8 mouse cellular contexts compared by ENCODE assay signal in the genomic region with DNA sequence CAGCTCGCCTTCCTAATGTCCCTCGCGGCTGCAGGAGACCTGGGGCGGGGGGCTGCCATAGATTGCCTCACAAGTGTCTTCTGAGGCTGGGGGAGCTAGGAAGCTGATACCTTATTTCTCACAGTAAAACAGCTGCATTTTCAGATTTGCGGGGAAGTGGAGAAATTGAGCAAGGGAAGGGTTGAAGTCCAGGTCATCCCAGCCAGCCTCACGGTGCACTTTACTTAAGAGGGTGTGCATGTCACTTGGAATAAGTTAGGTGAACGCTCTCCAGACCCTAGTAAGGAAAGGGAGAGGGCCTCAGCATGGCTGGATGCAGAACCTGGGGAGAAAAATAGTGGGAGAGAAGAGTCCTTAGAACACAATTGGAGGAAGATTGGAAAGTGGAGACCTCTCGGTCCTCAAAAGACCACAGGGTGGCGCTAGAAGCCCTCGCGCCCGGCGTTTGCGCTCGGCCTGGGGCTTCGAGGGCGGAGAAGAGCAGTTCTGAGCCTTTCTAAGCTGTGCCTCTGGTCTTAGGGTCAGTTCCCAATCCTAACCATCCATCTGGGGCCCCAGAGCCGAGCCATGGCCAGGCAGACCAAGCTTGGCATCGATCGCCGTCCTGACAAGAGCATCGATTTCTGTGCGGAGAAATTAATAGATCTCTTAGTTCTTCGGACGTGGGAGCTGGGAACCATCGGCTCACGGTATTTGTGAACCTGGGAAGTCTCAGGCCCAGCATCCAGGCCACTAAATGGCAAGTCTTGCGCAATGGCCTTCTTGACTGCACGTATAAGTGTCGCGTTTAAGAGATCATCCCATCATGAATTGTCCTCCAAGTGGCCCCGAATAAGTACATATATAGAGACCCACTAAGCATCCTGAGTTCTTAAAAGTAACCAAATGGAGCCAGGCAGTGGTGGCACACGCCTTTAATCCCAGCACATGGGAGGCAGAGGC. TPM values are rescaled to one million over a fixed set of nuclear protein-coding genes. Genes with fewer than 3 reads are reported as not detected.
A peak's percentile ranks its signal among the peaks of the same experiment; 100 is the strongest.
DNase-seq lines count a peak whose midpoint lies in the region; ATAC-seq and TF ChIP-seq lines count a peak whose summit lies in the region.

No protein-coding gene starts in this region.

- no peaks in the 10 kb centered on the region for H3K9me3 ChIP-seq in intestine, embryonic 15.5 days
- no peaks in the 10 kb centered on the region for H3K9me3 ChIP-seq in limb, embryonic 14.5 days (ENCODE audit: control insufficient read depth, low read length)
- no peaks in the 10 kb centered on the region for H3K9me3 ChIP-seq in midbrain, embryonic 14.5 days (ENCODE audit: control insufficient read depth, low read length)

- TF ChIP-seq POLR2A in limb, embryonic 14.5 days (IDR thresholded peaks at IDR 0.05; ENCODE audit: borderline replicate concordance, extremely low read depth, insufficient read depth, insufficient read length) = no peak

- peak overlapping the region; percentile 32 for H3K4me3 ChIP-seq in intestine, embryonic 15.5 days (replicated peaks)
- H3K4me3 ChIP-seq in limb, embryonic 14.5 days (replicated peaks; ENCODE audit: low read length) = peak overlapping the region; percentile 33
- peak overlapping the region; percentile 28 for H3K4me3 ChIP-seq in midbrain, embryonic 14.5 days (replicated peaks; ENCODE audit: low read depth, low read length)

- H3K27me3 ChIP-seq in intestine, embryonic 15.5 days (replicated peaks) = peaks cover 93% of the 10 kb centered on the region
- H3K27me3 ChIP-seq in limb, embryonic 14.5 days (ENCODE audit: control insufficient read depth, insufficient read depth, low read length) = peaks cover 74% of the 10 kb centered on the region
- peaks cover 70% of the 10 kb centered on the region for H3K27me3 ChIP-seq in midbrain, embryonic 14.5 days (ENCODE audit: control insufficient read depth, insufficient read depth, low read length)
- no peaks in the 10 kb centered on the region for H3K27me3 ChIP-seq in splenic B cell, adult 2 months (ENCODE audit: control insufficient read depth, insufficient read depth, low read length, poor library complexity, severe bottlenecking)

- peak; percentile 73 for DNase-seq in urinary bladder, postnatal 14 days (ENCODE audit: low spot score)
- DNase-seq in urinary bladder, postnatal 10 days (ENCODE audit: low spot score) = no peak
- DNase-seq in cerebellum, postnatal 4 days (ENCODE audit: low spot score in 2 of 2) = peak; percentile 41 to 73
- peak; percentile 79 for DNase-seq in gastrocnemius, postnatal 10 days
- peak; percentile 45 for DNase-seq in limb, embryonic 14.5 days (ENCODE audit: low spot score)
- DNase-seq in midbrain, embryonic 14.5 days = peak; percentile 83
- peak; percentile 64 for DNase-seq in splenic B cell, adult 2 months (ENCODE audit: low read depth, low spot score)

- WGBS in intestine, embryonic 15.5 days = 16% methylated on average over 33 of the region's 33 CpGs
- 17% methylated on average over 30 of the region's 33 CpGs for WGBS in limb, embryonic 14.5 days
- WGBS in midbrain, embryonic 14.5 days = 14% methylated on average over 33 of the region's 33 CpGs

- no peak overlapping the region for H3K27ac ChIP-seq in intestine, embryonic 15.5 days
- H3K27ac ChIP-seq in limb, embryonic 14.5 days (replicated peaks; ENCODE audit: low read depth, low read length) = no peak overlapping the region
- no peak overlapping the region for H3K27ac ChIP-seq in midbrain, embryonic 14.5 days (replicated peaks; ENCODE audit: low read depth, low read length)

- H3K4me1 ChIP-seq in intestine, embryonic 15.5 days (replicated peaks) = peaks cover 25% of the 10 kb centered on the region
- H3K4me1 ChIP-seq in limb, embryonic 14.5 days (ENCODE audit: control insufficient read depth, insufficient read depth, low read length) = peaks cover 18% of the 10 kb centered on the region
- peaks cover 17% of the 10 kb centered on the region for H3K4me1 ChIP-seq in midbrain, embryonic 14.5 days (ENCODE audit: control insufficient read depth, insufficient read depth, low read length)

- peak overlapping the region; percentile 34; the same call in 1 of the 2 replicates for H3K9ac ChIP-seq in intestine, embryonic 15.5 days
- no peak overlapping the region for H3K9ac ChIP-seq in limb, embryonic 14.5 days (ENCODE audit: low read depth, low read length, severe bottlenecking)
- peak overlapping the region; percentile 20; the same call in 1 of the 2 replicates for H3K9ac ChIP-seq in midbrain, embryonic 14.5 days (replicated peaks; ENCODE audit: low read length)

- peak; percentile 32; the same call in 1 of the 2 replicates for ATAC-seq in intestine, embryonic 15.5 days
- ATAC-seq in limb, embryonic 14.5 days (ENCODE audit: low FRiP score, low read depth) = peak; percentile 50; the same call in 1 of the 2 replicates
- no peak for ATAC-seq in midbrain, embryonic 14.5 days (ENCODE audit: low FRiP score, low TSS enrichment)

- H3K4me2 ChIP-seq in intestine, embryonic 15.5 days (replicated peaks) = peak overlapping the region; percentile 58
- peak overlapping the region; percentile 49 for H3K4me2 ChIP-seq in limb, embryonic 14.5 days (replicated peaks; ENCODE audit: low read depth, low read length, severe bottlenecking)
- H3K4me2 ChIP-seq in midbrain, embryonic 14.5 days (ENCODE audit: low read length) = peak overlapping the region; percentile 54

- no peaks in the 10 kb centered on the region for H3K36me3 ChIP-seq in intestine, embryonic 15.5 days
- no peaks in the 10 kb centered on the region for H3K36me3 ChIP-seq in limb, embryonic 14.5 days (ENCODE audit: control insufficient read depth, insufficient read depth, low read length)
- no peaks in the 10 kb centered on the region for H3K36me3 ChIP-seq in midbrain, embryonic 14.5 days (ENCODE audit: control insufficient read depth, insufficient read depth, low read length)
- H3K36me3 ChIP-seq in splenic B cell, adult 2 months (ENCODE audit: control insufficient read depth, insufficient read depth, low read length, poor library complexity, severe bottlenecking) = no peaks in the 10 kb centered on the region

RNA-seq across cellular contexts. Expression of gene Ntrk1, which starts 0.6 kb away (rescaled TPM):
- total RNA-seq in gastrocnemius, postnatal 10 days (2021) = under 1 TPM; 0.09 TPM
- 2.5 and 3.2 TPM in 2 replicates for polyA plus RNA-seq in intestine, embryonic 15.5 days (2015; fragmentation: Nextera tagmentation; extraction: Ambion mirVana)
- polyA plus RNA-seq in limb, embryonic 14.5 days (2012; rRNA removed) = 2.7 and 3.7 TPM in 2 replicates
- polyA plus RNA-seq in limb, embryonic 14.5 days (2014; fragmentation: Nextera tagmentation; extraction: Ambion mirVana) = 1.3 and 2.1 TPM in 2 replicates
- polyA plus RNA-seq in midbrain, embryonic 14.5 days (2014; fragmentation: Nextera tagmentation; extraction: Ambion mirVana) = 1.2 and 1.7 TPM in 2 replicates

RNA-seq across cellular contexts. Expression of gene Insrr, which starts 1.1 kb away (rescaled TPM):
- total RNA-seq in gastrocnemius, postnatal 10 days (2021) = under 1 TPM; 0.19 to 0.56 TPM
- 0.44 and 0.52 TPM in 2 replicates for polyA plus RNA-seq in intestine, embryonic 15.5 days (2015; fragmentation: Nextera tagmentation; extraction: Ambion mirVana)
- polyA plus RNA-seq in limb, embryonic 14.5 days (2012; rRNA removed) = 1.4 and 1.7 TPM in 2 replicates
- polyA plus RNA-seq in limb, embryonic 14.5 days (2014; fragmentation: Nextera tagmentation; extraction: Ambion mirVana) = 0.22 and 0.35 TPM in 2 replicates
- polyA plus RNA-seq in midbrain, embryonic 14.5 days (2014; fragmentation: Nextera tagmentation; extraction: Ambion mirVana) = 0.13 and 0.97 TPM in 2 replicates

RNA-seq across cellular contexts. Expression of gene Pear1, which starts 28.5 kb away (rescaled TPM):
- total RNA-seq in gastrocnemius, postnatal 10 days (2021) = 10 to 100 TPM; 19.6 to 19.7 TPM
- polyA plus RNA-seq in intestine, embryonic 15.5 days (2015; fragmentation: Nextera tagmentation; extraction: Ambion mirVana) = 22.6 and 29.5 TPM in 2 replicates
- 47.2 and 65.4 TPM in 2 replicates for polyA plus RNA-seq in limb, embryonic 14.5 days (2012; rRNA removed)
- polyA plus RNA-seq in limb, embryonic 14.5 days (2014; fragmentation: Nextera tagmentation; extraction: Ambion mirVana) = 21.5 and 27.0 TPM in 2 replicates
- polyA plus RNA-seq in midbrain, embryonic 14.5 days (2014; fragmentation: Nextera tagmentation; extraction: Ambion mirVana) = 2.2 and 6.9 TPM in 2 replicates

RNA-seq across cellular contexts. Expression of gene Lrrc71, which starts 47.2 kb away (rescaled TPM):
- under 1 TPM in 1 of 2 experiments, not detected in 1; 0.11 TPM for total RNA-seq in gastrocnemius, postnatal 10 days (2021)
- polyA plus RNA-seq in intestine, embryonic 15.5 days (2015; fragmentation: Nextera tagmentation; extraction: Ambion mirVana) = 0.36 and 0.48 TPM in 2 replicates
- polyA plus RNA-seq in limb, embryonic 14.5 days (2012; rRNA removed) = 0.28 and 0.52 TPM in 2 replicates
- polyA plus RNA-seq in limb, embryonic 14.5 days (2014; fragmentation: Nextera tagmentation; extraction: Ambion mirVana) = 0.33 and 0.83 TPM in 2 replicates
- 0.49 and 0.50 TPM in 2 replicates for polyA plus RNA-seq in midbrain, embryonic 14.5 days (2014; fragmentation: Nextera tagmentation; extraction: Ambion mirVana)

RNA-seq across cellular contexts. Expression of gene Sh2d2a, which starts 50.9 kb away (rescaled TPM):
- total RNA-seq in gastrocnemius, postnatal 10 days (2021) = under 1 TPM in 1 of 2 experiments, not detected in 1; 0.18 TPM
- 0.24 and 0.43 TPM in 2 replicates for polyA plus RNA-seq in intestine, embryonic 15.5 days (2015; fragmentation: Nextera tagmentation; extraction: Ambion mirVana)
- 0.08 and 0.18 TPM in 2 replicates for polyA plus RNA-seq in limb, embryonic 14.5 days (2012; rRNA removed)
- not detected in 2 replicates for polyA plus RNA-seq in limb, embryonic 14.5 days (2014; fragmentation: Nextera tagmentation; extraction: Ambion mirVana)
- polyA plus RNA-seq in midbrain, embryonic 14.5 days (2014; fragmentation: Nextera tagmentation; extraction: Ambion mirVana) = 0.05 TPM in 1 of 2 replicates, not detected in the other
